Mouse (Mus musculus): ENCODE data around the gene Dnah7b. TPM values are rescaled to one million over a fixed set of nuclear protein-coding genes. Genes with fewer than 3 reads are reported as not detected.
"Not testable (repeated sequence)": the region's sequence is repeated elsewhere in the genome, so short reads cannot be mapped to it uniquely, and the experiment has no call there.

Dnah7b gene
- polyA plus RNA-seq, 1 experiment from 2014 or later = 0.04 TPM

DNA sequence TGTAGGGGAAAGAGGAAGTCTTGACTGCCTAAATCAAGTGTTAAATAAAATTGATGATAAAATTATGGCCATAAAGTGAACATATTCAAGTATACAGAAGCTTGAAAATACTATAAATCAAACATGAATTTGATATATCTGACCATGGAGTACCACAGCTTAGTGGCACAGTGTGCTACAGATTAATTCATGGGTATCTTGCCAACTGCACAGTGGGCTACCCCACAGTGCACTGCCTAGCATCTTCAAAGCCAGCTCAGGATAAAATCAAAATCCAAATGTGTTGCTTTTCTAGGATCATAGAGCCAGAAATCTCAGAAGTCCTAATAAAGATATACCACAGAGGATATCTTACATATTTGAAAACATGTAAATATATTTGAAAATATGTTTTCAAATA, 46.5 kb downstream of the Dnah7b start:
- H3K4me3 ChIP-seq (ENCODE audit: low read depth, low read length); H3K9me3 ChIP-seq (replicated peaks; ENCODE audit: control insufficient read depth, low read length); H3K4me1 ChIP-seq (ENCODE audit: control insufficient read depth, low read depth, low read length); ATAC-seq (ENCODE audit: low read depth); H3K27me3 ChIP-seq (ENCODE audit: control insufficient read depth, insufficient read depth, low read depth, low read length); H3K9ac ChIP-seq (ENCODE audit: low read depth, low read length); H3K27ac ChIP-seq (ENCODE audit: low read length); H3K4me2 ChIP-seq (ENCODE audit: low read depth, low read length); H3K36me3 ChIP-seq (ENCODE audit: control insufficient read depth, insufficient read depth): not testable (repeated sequence)

DNA sequence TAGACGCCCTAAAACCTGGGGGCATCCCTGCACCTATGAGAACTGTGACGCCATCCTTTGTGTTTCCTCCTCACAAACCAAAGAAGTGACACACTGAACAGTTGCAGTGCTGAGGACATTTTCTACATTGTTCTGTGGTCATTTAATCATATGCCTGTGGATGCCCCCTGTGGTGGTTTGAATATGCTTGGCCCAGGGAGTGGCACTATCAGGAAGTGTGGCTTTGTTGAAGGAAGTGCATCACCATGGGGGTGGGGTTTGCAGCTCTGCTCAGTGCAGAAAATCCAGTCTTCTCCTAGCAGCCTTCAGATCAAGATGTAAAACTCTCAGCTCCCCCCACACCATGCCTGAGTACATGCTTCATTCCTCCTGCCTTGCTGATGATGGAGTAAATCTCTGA, 51.1 kb downstream of the Dnah7b start:
- not testable (repeated sequence) for H3K4me2 ChIP-seq (ENCODE audit: low read depth, low read length); ATAC-seq (ENCODE audit: low read depth); H3K9ac ChIP-seq (ENCODE audit: low read depth, low read length); H3K4me1 ChIP-seq (ENCODE audit: control insufficient read depth, low read depth, low read length); H3K4me3 ChIP-seq (ENCODE audit: low read depth, low read length); H3K27ac ChIP-seq (ENCODE audit: low read length); H3K27me3 ChIP-seq (ENCODE audit: control insufficient read depth, insufficient read depth, low read depth, low read length); H3K9me3 ChIP-seq (replicated peaks; ENCODE audit: control insufficient read depth, low read length); H3K36me3 ChIP-seq (ENCODE audit: control insufficient read depth, insufficient read depth)
- 60% methylated on average over 2 of the region's 2 CpGs for WGBS (ENCODE audit: insufficient replicate concordance)

DNA sequence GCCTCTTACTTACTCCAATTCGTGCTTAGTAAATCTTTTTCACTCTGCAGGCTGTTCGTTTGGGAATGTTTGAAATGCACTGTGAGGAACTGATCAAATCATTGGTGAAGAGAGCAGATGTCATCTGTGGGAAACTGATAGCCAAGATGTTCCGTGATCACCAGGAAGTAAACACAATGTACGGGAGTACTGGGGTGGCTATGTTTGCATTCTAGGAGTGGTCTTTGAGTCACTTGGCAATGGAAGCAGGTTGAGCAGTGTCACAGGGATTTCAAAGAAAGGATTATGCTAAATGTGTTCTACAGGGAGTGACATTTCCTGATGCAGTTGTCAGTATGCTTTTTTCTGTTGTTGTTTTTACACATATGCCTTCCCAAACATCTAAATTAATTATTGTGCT, 61.9 kb downstream of the Dnah7b start:
- Histone ChIP-seq H3K36me3 (ENCODE audit: control insufficient read depth, insufficient read depth) (no peaks in the 10 kb centered on the region), H3K4me1 (ENCODE audit: control insufficient read depth, low read depth, low read length) (no peaks in the 10 kb centered on the region), H3K4me3 (ENCODE audit: low read depth, low read length) (no peak overlapping the region), H3K27me3 (ENCODE audit: control insufficient read depth, insufficient read depth, low read depth, low read length) (no peaks in the 10 kb centered on the region), H3K9ac (ENCODE audit: low read depth, low read length) (no peak overlapping the region), H3K9me3 (replicated peaks; ENCODE audit: control insufficient read depth, low read length) (no peaks in the 10 kb centered on the region), H3K4me2 (ENCODE audit: low read depth, low read length) (no peak overlapping the region), H3K27ac (ENCODE audit: low read length) (no peak overlapping the region)
- ATAC-seq (ENCODE audit: low read depth) = no peak
- 23% methylated on average over 4 of the region's 4 CpGs for WGBS (ENCODE audit: insufficient replicate concordance)

DNA sequence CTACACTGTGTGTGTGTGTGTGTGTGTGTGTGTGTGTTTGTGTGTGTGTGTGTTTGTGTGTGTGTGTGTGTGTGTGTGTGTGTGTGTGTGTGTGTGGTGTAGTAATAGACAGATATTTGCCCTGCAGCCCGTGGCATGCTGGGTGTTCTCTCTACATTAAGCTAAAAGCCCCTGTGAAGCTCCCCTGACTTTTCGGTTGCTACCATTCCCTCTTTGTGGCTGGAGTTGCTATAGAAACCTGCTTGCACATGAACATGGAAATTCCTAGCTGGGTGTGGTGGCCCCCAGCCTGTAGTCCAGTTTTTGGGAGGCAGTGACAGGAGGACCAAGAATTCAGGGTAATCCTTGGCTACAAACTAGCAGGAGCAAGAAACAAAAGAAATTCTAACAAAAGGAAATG, 130.7 kb downstream of the Dnah7b start:
- not testable (repeated sequence) for H3K4me1 ChIP-seq (ENCODE audit: control insufficient read depth, low read depth, low read length); H3K4me2 ChIP-seq (ENCODE audit: low read depth, low read length); ATAC-seq (ENCODE audit: low read depth); H3K9me3 ChIP-seq (replicated peaks; ENCODE audit: control insufficient read depth, low read length); H3K27me3 ChIP-seq (ENCODE audit: control insufficient read depth, insufficient read depth, low read depth, low read length); H3K4me3 ChIP-seq (ENCODE audit: low read depth, low read length); H3K36me3 ChIP-seq (ENCODE audit: control insufficient read depth, insufficient read depth); H3K27ac ChIP-seq (ENCODE audit: low read length); H3K9ac ChIP-seq (ENCODE audit: low read depth, low read length)
- 56% methylated on average over 2 of the region's 2 CpGs for WGBS (ENCODE audit: insufficient replicate concordance)

DNA sequence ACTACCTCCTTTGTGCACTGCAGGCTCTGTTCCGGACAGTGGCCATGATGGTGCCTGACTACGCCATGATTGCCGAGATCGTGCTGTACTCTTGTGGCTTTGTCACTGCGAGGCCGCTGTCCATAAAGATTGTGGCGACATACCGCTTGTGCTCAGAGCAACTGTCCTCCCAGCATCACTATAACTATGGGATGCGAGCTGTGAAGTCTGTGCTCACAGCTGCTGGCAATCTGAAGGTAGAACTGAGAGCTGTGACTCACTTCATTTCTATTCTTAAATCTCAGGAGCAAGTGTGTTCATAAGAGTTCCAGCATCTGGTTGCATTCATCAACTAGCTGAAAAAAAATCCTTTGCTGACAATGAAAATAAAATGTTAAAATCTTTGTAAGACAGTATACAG, 135.1 kb downstream of the Dnah7b start:
- H3K9ac ChIP-seq (ENCODE audit: low read depth, low read length); H3K36me3 ChIP-seq (ENCODE audit: control insufficient read depth, insufficient read depth); H3K4me1 ChIP-seq (ENCODE audit: control insufficient read depth, low read depth, low read length); H3K27me3 ChIP-seq (ENCODE audit: control insufficient read depth, insufficient read depth, low read depth, low read length); H3K27ac ChIP-seq (ENCODE audit: low read length); H3K9me3 ChIP-seq (replicated peaks; ENCODE audit: control insufficient read depth, low read length); H3K4me2 ChIP-seq (ENCODE audit: low read depth, low read length); ATAC-seq (ENCODE audit: low read depth); H3K4me3 ChIP-seq (ENCODE audit: low read depth, low read length): not testable (repeated sequence)
- 76% methylated on average over 9 of the region's 9 CpGs for WGBS (ENCODE audit: insufficient replicate concordance)

DNA sequence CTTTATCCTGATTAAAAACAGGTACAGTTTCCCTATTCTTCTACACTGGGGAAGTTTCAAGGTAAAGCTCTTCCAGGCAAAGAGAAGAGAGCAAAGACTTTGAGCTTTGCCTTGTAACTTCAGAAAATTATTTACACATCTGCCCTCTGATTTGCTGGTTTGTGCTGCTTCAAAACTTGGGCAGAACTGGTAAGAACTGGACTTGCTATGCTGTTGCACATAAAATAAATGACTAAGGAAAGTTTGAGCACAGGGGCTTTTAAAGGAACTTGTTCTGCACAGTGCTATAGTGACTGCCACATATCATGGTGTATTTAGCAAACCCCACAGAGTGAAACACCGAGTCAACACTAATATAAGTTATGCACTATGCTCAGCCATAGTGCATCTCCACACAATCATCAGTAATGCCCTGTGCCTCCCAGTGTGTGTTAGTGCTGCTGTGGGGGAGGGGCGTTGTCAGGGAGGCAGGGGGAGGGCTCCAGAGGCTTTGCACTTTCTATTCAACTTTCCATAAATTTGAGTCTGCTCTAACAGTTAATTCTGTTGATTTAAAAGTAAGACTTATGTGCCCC, 144.0 kb downstream of the Dnah7b start:
- not testable (repeated sequence) for H3K9ac ChIP-seq (ENCODE audit: low read depth, low read length); H3K4me1 ChIP-seq (ENCODE audit: control insufficient read depth, low read depth, low read length); H3K27ac ChIP-seq (ENCODE audit: low read length); H3K36me3 ChIP-seq (ENCODE audit: control insufficient read depth, insufficient read depth); H3K4me2 ChIP-seq (ENCODE audit: low read depth, low read length); H3K9me3 ChIP-seq (replicated peaks; ENCODE audit: control insufficient read depth, low read length); H3K4me3 ChIP-seq (ENCODE audit: low read depth, low read length); ATAC-seq (ENCODE audit: low read depth); H3K27me3 ChIP-seq (ENCODE audit: control insufficient read depth, insufficient read depth, low read depth, low read length)
- WGBS (ENCODE audit: insufficient replicate concordance) = 44% methylated on average over 2 of the region's 2 CpGs

DNA sequence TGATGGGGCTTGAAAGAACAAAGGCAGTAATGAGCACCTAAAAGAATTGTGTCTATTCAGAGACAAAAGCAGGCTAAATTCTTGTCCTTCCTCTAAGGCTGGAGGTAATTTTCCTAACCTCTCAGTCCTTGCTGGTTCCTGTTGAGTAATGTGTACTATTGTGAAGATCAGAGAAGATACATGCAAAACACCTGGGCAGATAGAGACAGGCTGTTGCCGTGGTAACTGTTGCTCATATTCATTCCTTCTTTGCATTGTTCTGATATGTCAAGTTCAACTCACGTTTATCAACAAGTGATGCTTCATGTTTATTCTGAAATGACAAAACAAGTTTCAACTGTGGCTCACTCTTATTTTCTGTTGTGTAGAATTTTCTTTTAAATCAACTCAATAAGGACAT, 156.6 kb downstream of the Dnah7b start:
- 44% methylated on average over 2 of the region's 2 CpGs for WGBS (ENCODE audit: insufficient replicate concordance)
- H3K27me3 ChIP-seq (ENCODE audit: control insufficient read depth, insufficient read depth, low read depth, low read length); H3K9me3 ChIP-seq (replicated peaks; ENCODE audit: control insufficient read depth, low read length); H3K36me3 ChIP-seq (ENCODE audit: control insufficient read depth, insufficient read depth); H3K4me2 ChIP-seq (ENCODE audit: low read depth, low read length); H3K4me1 ChIP-seq (ENCODE audit: control insufficient read depth, low read depth, low read length); H3K4me3 ChIP-seq (ENCODE audit: low read depth, low read length); ATAC-seq (ENCODE audit: low read depth); H3K9ac ChIP-seq (ENCODE audit: low read depth, low read length); H3K27ac ChIP-seq (ENCODE audit: low read length): not testable (repeated sequence)

DNA sequence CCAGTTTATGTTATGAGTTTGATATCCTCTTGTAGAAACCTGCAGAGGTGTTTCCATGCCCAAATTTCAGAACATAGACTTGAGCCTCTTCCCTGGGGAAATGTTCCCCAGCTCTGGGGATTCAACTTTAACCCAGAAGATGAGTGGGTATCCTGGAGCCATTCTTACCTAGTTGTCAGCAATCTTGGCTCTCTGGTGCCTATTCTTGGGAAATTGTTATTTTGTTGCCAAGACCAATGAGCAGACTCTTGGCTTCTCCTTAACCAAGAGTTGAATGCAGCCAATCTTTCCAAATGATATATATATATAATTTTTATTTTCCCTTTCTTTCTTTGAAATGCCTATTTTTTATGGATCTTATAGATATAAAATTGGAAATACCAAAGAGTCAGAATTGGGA, 160.0 kb downstream of the Dnah7b start:
- H3K36me3 ChIP-seq (ENCODE audit: control insufficient read depth, insufficient read depth); H3K4me1 ChIP-seq (ENCODE audit: control insufficient read depth, low read depth, low read length); H3K27me3 ChIP-seq (ENCODE audit: control insufficient read depth, insufficient read depth, low read depth, low read length); H3K9me3 ChIP-seq (replicated peaks; ENCODE audit: control insufficient read depth, low read length); H3K4me2 ChIP-seq (ENCODE audit: low read depth, low read length); H3K4me3 ChIP-seq (ENCODE audit: low read depth, low read length); H3K9ac ChIP-seq (ENCODE audit: low read depth, low read length); ATAC-seq (ENCODE audit: low read depth); H3K27ac ChIP-seq (ENCODE audit: low read length): not testable (repeated sequence)

DNA sequence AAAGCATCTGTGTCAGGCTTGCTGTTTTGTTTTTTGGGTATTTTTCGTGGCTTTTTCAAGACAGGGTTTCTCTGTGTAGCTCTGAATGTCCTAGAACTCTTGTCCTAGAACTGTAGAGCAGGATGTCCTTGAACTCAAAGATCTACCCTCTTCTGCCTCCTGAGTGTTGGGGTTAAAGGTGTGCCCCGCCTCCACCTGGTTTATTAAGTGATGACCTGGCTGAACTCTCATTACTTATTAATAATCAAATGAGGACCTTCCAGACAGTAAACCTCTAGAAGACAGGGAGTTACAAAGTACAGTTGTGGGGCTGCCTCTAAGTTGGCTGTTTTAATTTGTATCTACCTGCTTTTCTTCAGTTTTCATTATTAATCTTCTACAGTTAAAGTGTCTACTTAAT, 202.7 kb downstream of the Dnah7b start:
- not testable (repeated sequence) for H3K4me1 ChIP-seq (ENCODE audit: control insufficient read depth, low read depth, low read length); H3K4me3 ChIP-seq (ENCODE audit: low read depth, low read length); H3K4me2 ChIP-seq (ENCODE audit: low read depth, low read length); ATAC-seq (ENCODE audit: low read depth); H3K27ac ChIP-seq (ENCODE audit: low read length); H3K9ac ChIP-seq (ENCODE audit: low read depth, low read length); H3K9me3 ChIP-seq (replicated peaks; ENCODE audit: control insufficient read depth, low read length); H3K27me3 ChIP-seq (ENCODE audit: control insufficient read depth, insufficient read depth, low read depth, low read length); H3K36me3 ChIP-seq (ENCODE audit: control insufficient read depth, insufficient read depth)
- WGBS (ENCODE audit: insufficient replicate concordance) = 41% methylated on average over 2 of the region's 2 CpGs

DNA sequence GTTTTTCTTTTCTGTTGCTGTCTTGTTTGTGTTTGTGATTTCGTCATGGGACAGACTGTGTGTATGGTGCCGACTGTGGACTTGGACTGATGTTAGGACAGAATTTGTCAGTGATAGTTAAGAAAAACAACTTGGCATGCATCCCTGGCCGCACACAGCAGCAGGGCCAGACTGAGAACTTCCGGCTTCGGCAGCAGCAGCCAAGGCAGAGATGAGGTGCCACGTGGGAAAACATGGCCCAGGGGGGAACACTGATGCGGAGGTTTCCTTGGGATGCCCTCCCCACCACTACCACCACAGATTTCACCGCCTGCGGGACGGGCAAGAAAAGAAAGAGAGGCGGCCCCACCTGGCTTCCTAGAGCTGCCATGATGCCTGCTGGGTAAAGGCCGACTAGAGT, 205.8 kb downstream of the Dnah7b start:
- Histone ChIP-seq H3K27ac (ENCODE audit: low read length) (no peak overlapping the region), H3K4me2 (ENCODE audit: low read depth, low read length) (no peak overlapping the region), H3K36me3 (ENCODE audit: control insufficient read depth, insufficient read depth) (no peaks in the 10 kb centered on the region), H3K4me3 (ENCODE audit: low read depth, low read length) (no peak overlapping the region), H3K27me3 (ENCODE audit: control insufficient read depth, insufficient read depth, low read depth, low read length) (no peaks in the 10 kb centered on the region), H3K9me3 (replicated peaks; ENCODE audit: control insufficient read depth, low read length) (no peaks in the 10 kb centered on the region), H3K9ac (ENCODE audit: low read depth, low read length) (no peak overlapping the region), H3K4me1 (ENCODE audit: control insufficient read depth, low read depth, low read length) (no peaks in the 10 kb centered on the region)
- 67% methylated on average over 12 of the region's 12 CpGs for WGBS (ENCODE audit: insufficient replicate concordance)
- ATAC-seq (ENCODE audit: low read depth) = no peak
